Mouse (Mus musculus): ENCODE measurements around the gene D930020B18Rik. TPM values are rescaled to one million over a fixed set of nuclear protein-coding genes. Genes with fewer than 3 reads are reported as not detected.

Gene D930020B18Rik
- polyA plus RNA-seq, 1 experiment from 2014 or later, result 0.57 TPM

Small RNA genes lying within 50 kb of the gene (microRNA-seq; reads per million reads assigned to microRNA genes)
- not detected for gene Gm24330

Other genes starting within 250 kb of the D930020B18Rik start
- 18.3 and 20.8 TPM in 2 replicates for gene Rassf3, start 165.2 kb upstream of the D930020B18Rik start, polyA plus RNA-seq (2015; fragmentation: Nextera tagmentation; extraction: Ambion mirVana)
- gene Tbk1, start 54.8 kb upstream of the D930020B18Rik start, polyA plus RNA-seq (2015; fragmentation: Nextera tagmentation; extraction: Ambion mirVana), result 34.4 and 36.7 TPM in 2 replicates
- gene Xpot, start 15.3 kb upstream of the D930020B18Rik start, polyA plus RNA-seq (2015; fragmentation: Nextera tagmentation; extraction: Ambion mirVana), result 48.9 and 59.7 TPM in 2 replicates
- 2.6 and 2.7 TPM in 2 replicates for gene BC048403, start 98.3 kb downstream of the D930020B18Rik start, polyA plus RNA-seq (2015; fragmentation: Nextera tagmentation; extraction: Ambion mirVana)